Mouse (Mus musculus): ENCODE measurements at regions not wholly inside any gene's neighbourhood (a gene's known extent, or its start where the extent isn't known, plus 50 kb on each side); places are given as distances from the start of the nearest gene placed in this dataset.

- H3K4me1 ChIP-seq (ENCODE audit: control insufficient read depth, insufficient read depth, low read length) = no peaks in the 10 kb centered on the region
- H3K9ac ChIP-seq (ENCODE audit: low read length) = no peak overlapping the region
- no peak for DNase-seq (ENCODE audit: low spot score)
- WGBS = 86% methylated on average over 5 of the region's 5 CpGs
- no peak overlapping the region for H3K27ac ChIP-seq (replicated peaks; ENCODE audit: low read depth, low read length)
- no peak overlapping the region for H3K4me3 ChIP-seq (ENCODE audit: low read depth, low read length)
- no peaks in the 10 kb centered on the region for H3K27me3 ChIP-seq (ENCODE audit: control insufficient read depth, insufficient read depth, low read length)
- no peak for ATAC-seq (ENCODE audit: insufficient number of reproducible peaks, low FRiP score, low TSS enrichment, low read depth)
- H3K36me3 ChIP-seq (ENCODE audit: control insufficient read depth, insufficient read depth, low read length) = no peaks in the 10 kb centered on the region
- H3K9me3 ChIP-seq (ENCODE audit: control insufficient read depth, low read length) = no peaks in the 10 kb centered on the region
- no peak overlapping the region for H3K4me2 ChIP-seq (ENCODE audit: low read depth, severe bottlenecking)
These were observed 180.5 kb upstream of the Dlk1 start for GRCm38 (mm10) chr12:109272101-109272500.

- H3K9ac ChIP-seq (ENCODE audit: low read length) = no peak overlapping the region
- no peaks in the 10 kb centered on the region for H3K4me1 ChIP-seq (ENCODE audit: control insufficient read depth, insufficient read depth, low read length)
- peak; percentile 60 for DNase-seq (ENCODE audit: low spot score)
- no peak overlapping the region for H3K27ac ChIP-seq (replicated peaks; ENCODE audit: low read depth, low read length)
- no peak overlapping the region for H3K4me3 ChIP-seq (ENCODE audit: low read depth, low read length)
- 28% methylated on average over 6 of the region's 6 CpGs for WGBS
- no peak overlapping the region for H3K4me2 ChIP-seq (ENCODE audit: low read depth, severe bottlenecking)
- no peaks in the 10 kb centered on the region for H3K27me3 ChIP-seq (ENCODE audit: control insufficient read depth, insufficient read depth, low read length)
- H3K9me3 ChIP-seq (ENCODE audit: control insufficient read depth, low read length) = no peaks in the 10 kb centered on the region
- no peaks in the 10 kb centered on the region for H3K36me3 ChIP-seq (ENCODE audit: control insufficient read depth, insufficient read depth, low read length)
- no peak for ATAC-seq (ENCODE audit: insufficient number of reproducible peaks, low FRiP score, low TSS enrichment, low read depth)
These were observed 137.8 kb upstream of the Dlk1 start for GRCm38 (mm10) chr12:109314850-109315249.

DNA sequence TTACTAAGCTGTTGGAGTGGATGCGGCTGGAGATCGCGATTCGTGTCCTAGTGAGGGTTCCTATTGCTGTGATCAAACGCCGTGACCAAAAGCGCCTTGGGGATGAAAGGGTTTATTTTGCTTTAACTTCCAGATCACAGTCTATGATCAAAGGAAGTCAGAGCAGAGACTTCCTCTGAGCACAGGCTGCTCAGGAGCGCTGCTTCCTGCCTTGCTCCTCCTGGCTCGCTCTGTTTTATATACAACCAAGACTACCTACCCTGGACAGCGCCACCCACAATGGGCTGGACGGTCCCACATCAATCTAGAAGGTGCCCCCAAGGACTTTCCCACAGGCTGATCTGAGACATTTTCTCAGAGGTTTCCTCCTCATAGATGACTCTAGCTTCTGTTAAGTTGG, 126.6 kb upstream of the Dlk1 start:
- ATAC-seq (ENCODE audit: insufficient number of reproducible peaks, low FRiP score, low TSS enrichment, low read depth) = no peak
- H3K27ac ChIP-seq (replicated peaks; ENCODE audit: low read depth, low read length) = no peak overlapping the region
- H3K4me3 ChIP-seq (ENCODE audit: low read depth, low read length) = no peak overlapping the region
- 64% methylated on average over 11 of the region's 11 CpGs for WGBS
- no peaks in the 10 kb centered on the region for H3K9me3 ChIP-seq (ENCODE audit: control insufficient read depth, low read length)
- no peak overlapping the region for H3K4me2 ChIP-seq (ENCODE audit: low read depth, severe bottlenecking)
- no peak overlapping the region for H3K9ac ChIP-seq (ENCODE audit: low read length)
- no peaks in the 10 kb centered on the region for H3K36me3 ChIP-seq (ENCODE audit: control insufficient read depth, insufficient read depth, low read length)
- DNase-seq (ENCODE audit: low spot score) = no peak
- H3K4me1 ChIP-seq (ENCODE audit: control insufficient read depth, insufficient read depth, low read length) = no peaks in the 10 kb centered on the region
- no peaks in the 10 kb centered on the region for H3K27me3 ChIP-seq (ENCODE audit: control insufficient read depth, insufficient read depth, low read length)

DNA sequence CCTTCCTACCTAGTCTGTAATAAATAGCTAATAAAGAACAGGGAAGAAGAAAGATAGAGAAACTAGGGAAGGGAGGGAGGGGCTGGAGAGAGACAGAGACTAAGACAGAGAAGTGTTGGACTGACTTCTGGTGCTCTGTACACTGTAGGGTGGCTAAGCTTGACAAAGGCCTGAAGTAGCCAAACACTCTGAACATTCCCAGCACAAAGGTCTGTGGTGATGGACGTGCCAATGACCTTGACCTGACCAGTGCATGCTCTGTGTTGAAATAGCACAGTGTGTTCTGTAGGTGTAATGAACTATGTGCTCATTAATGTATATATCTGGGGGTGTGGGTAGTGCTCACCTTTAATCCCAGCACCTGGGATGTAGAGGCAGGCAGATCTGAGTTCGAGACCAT, 81.3 kb upstream of the Dlk1 start:
- H3K4me3 ChIP-seq (ENCODE audit: low read depth, low read length) = no peak overlapping the region
- WGBS = 84% methylated on average over 2 of the region's 2 CpGs
- no peak overlapping the region for H3K27ac ChIP-seq (replicated peaks; ENCODE audit: low read depth, low read length)
- H3K27me3 ChIP-seq (ENCODE audit: control insufficient read depth, insufficient read depth, low read length) = no peaks in the 10 kb centered on the region
- no peak overlapping the region for H3K9ac ChIP-seq (ENCODE audit: low read length)
- DNase-seq (ENCODE audit: low spot score) (no peak), ATAC-seq (ENCODE audit: insufficient number of reproducible peaks, low FRiP score, low TSS enrichment, low read depth) (no peak)
- H3K4me1 ChIP-seq (ENCODE audit: control insufficient read depth, insufficient read depth, low read length) = no peaks in the 10 kb centered on the region
- H3K4me2 ChIP-seq (ENCODE audit: low read depth, severe bottlenecking) = no peak overlapping the region
- H3K36me3 ChIP-seq (ENCODE audit: control insufficient read depth, insufficient read depth, low read length) = no peaks in the 10 kb centered on the region
- H3K9me3 ChIP-seq (ENCODE audit: control insufficient read depth, low read length) = no peaks in the 10 kb centered on the region

DNA sequence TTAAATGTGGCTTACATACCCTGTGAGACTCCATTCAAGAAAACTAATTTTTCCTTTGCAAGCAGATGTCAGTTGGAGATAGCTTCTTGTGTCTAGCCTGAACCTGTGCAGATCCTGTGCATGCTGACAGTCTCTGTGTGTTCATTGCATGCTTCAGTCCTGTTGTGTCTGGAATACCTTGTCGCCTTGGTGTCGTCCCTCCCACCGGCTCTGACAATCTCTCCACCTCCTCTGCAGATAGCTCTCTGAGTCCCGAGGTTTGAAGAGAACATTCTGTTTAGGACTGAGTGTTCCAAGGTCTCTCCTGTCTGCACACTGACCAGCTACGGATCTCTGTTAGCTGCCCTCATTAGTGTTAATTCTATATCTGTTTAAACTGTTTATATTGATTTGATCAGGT, 66.8 kb upstream of the Dlk1 start:
- Histone ChIP-seq H3K36me3 (ENCODE audit: control insufficient read depth, insufficient read depth, low read length) (no peaks in the 10 kb centered on the region; the same call in 1 of the 2 replicates), H3K4me3 (ENCODE audit: low read depth, low read length) (no peak overlapping the region), H3K9ac (ENCODE audit: low read length) (no peak overlapping the region), H3K9me3 (ENCODE audit: control insufficient read depth, low read length) (no peaks in the 10 kb centered on the region), H3K27ac (replicated peaks; ENCODE audit: low read depth, low read length) (no peak overlapping the region), H3K4me2 (ENCODE audit: low read depth, severe bottlenecking) (no peak overlapping the region), H3K27me3 (ENCODE audit: control insufficient read depth, insufficient read depth, low read length) (no peaks in the 10 kb centered on the region), H3K4me1 (ENCODE audit: control insufficient read depth, insufficient read depth, low read length) (no peaks in the 10 kb centered on the region)
- 80% methylated on average over 5 of the region's 5 CpGs for WGBS
- DNase-seq (ENCODE audit: low spot score) (peak; percentile 5), ATAC-seq (ENCODE audit: insufficient number of reproducible peaks, low FRiP score, low TSS enrichment, low read depth) (no peak)

DNA sequence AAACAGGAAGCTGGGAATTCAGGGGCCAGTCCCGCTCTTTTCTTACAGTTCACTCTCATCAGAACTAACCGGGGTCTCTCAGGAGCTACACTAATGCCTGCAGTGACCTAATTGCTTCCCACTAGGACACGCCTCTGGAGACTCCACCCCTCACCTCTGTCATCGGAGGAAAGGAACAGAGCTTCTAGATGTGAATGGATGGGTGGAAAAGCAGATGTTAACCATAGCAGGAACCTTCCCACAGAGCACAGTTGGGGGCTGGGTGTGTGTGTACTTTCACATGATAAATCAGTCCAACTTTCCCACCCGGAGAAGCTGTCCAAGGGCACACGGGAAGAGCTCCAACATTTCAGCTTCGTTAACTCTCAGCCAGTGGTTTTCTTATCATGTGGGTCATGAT, 63.8 kb upstream of the Dlk1 start:
- no peak overlapping the region for H3K4me2 ChIP-seq (ENCODE audit: low read depth, severe bottlenecking)
- H3K36me3 ChIP-seq (ENCODE audit: control insufficient read depth, insufficient read depth, low read length) = no peaks in the 10 kb centered on the region; the same call in 1 of the 2 replicates
- H3K9ac ChIP-seq (ENCODE audit: low read length) = no peak overlapping the region
- no peak overlapping the region for H3K4me3 ChIP-seq (ENCODE audit: low read depth, low read length)
- ATAC-seq (ENCODE audit: insufficient number of reproducible peaks, low FRiP score, low TSS enrichment, low read depth) = no peak
- no peak overlapping the region for H3K27ac ChIP-seq (replicated peaks; ENCODE audit: low read depth, low read length)
- no peaks in the 10 kb centered on the region for H3K27me3 ChIP-seq (ENCODE audit: control insufficient read depth, insufficient read depth, low read length)
- H3K9me3 ChIP-seq (ENCODE audit: control insufficient read depth, low read length) = no peaks in the 10 kb centered on the region
- H3K4me1 ChIP-seq (ENCODE audit: control insufficient read depth, insufficient read depth, low read length) = peaks cover 2% of the 10 kb centered on the region; the same call in 1 of the 2 replicates
- peak; percentile 21 for DNase-seq (ENCODE audit: low spot score)
- WGBS = 35% methylated on average over 7 of the region's 7 CpGs

- Histone ChIP-seq H3K27me3 (ENCODE audit: control insufficient read depth, insufficient read depth, low read length) (no peaks in the 10 kb centered on the region), H3K4me3 (ENCODE audit: low read depth, low read length) (no peak overlapping the region), H3K27ac (replicated peaks; ENCODE audit: low read depth, low read length) (no peak overlapping the region), H3K4me2 (ENCODE audit: low read depth, severe bottlenecking) (no peak overlapping the region), H3K4me1 (ENCODE audit: control insufficient read depth, insufficient read depth, low read length) (peaks cover 8% of the 10 kb centered on the region), H3K9ac (ENCODE audit: low read length) (no peak overlapping the region), H3K36me3 (ENCODE audit: control insufficient read depth, insufficient read depth, low read length) (no peaks in the 10 kb centered on the region; the same call in 1 of the 2 replicates), H3K9me3 (ENCODE audit: control insufficient read depth, low read length) (no peaks in the 10 kb centered on the region)
- 97% methylated on average over 12 of the region's 12 CpGs for WGBS
- no peak for DNase-seq (ENCODE audit: low spot score)
- ATAC-seq (ENCODE audit: insufficient number of reproducible peaks, low FRiP score, low TSS enrichment, low read depth) = no peak
These were observed 62.2 kb upstream of the Dlk1 start for GRCm38 (mm10) chr12:109390388-109390920.

- WGBS = 88% methylated on average over 8 of the region's 8 CpGs
- ATAC-seq (ENCODE audit: insufficient number of reproducible peaks, low FRiP score, low TSS enrichment, low read depth) (no peak), DNase-seq (ENCODE audit: low spot score) (no peak)
- no peak overlapping the region for H3K4me3 ChIP-seq (ENCODE audit: low read depth, low read length)
- no peak overlapping the region for H3K9ac ChIP-seq (ENCODE audit: low read length)
- peaks cover 8% of the 10 kb centered on the region for H3K4me1 ChIP-seq (ENCODE audit: control insufficient read depth, insufficient read depth, low read length)
- no peak overlapping the region for H3K27ac ChIP-seq (replicated peaks; ENCODE audit: low read depth, low read length)
- no peaks in the 10 kb centered on the region; the same call in 1 of the 2 replicates for H3K36me3 ChIP-seq (ENCODE audit: control insufficient read depth, insufficient read depth, low read length)
- H3K4me2 ChIP-seq (ENCODE audit: low read depth, severe bottlenecking) = no peak overlapping the region
- H3K27me3 ChIP-seq (ENCODE audit: control insufficient read depth, insufficient read depth, low read length) = no peaks in the 10 kb centered on the region
- no peaks in the 10 kb centered on the region for H3K9me3 ChIP-seq (ENCODE audit: control insufficient read depth, low read length)
These were observed 61.6 kb upstream of the Dlk1 start for GRCm38 (mm10) chr12:109390978-109391377.

- WGBS = 47% methylated on average over 8 of the region's 8 CpGs
- Histone ChIP-seq H3K27me3 (ENCODE audit: control insufficient read depth, insufficient read depth, low read length) (no peaks in the 10 kb centered on the region), H3K4me3 (ENCODE audit: low read depth, low read length) (no peak overlapping the region), H3K36me3 (ENCODE audit: control insufficient read depth, insufficient read depth, low read length) (no peaks in the 10 kb centered on the region; the same call in 1 of the 2 replicates), H3K4me1 (ENCODE audit: control insufficient read depth, insufficient read depth, low read length) (peaks cover 8% of the 10 kb centered on the region), H3K9ac (ENCODE audit: low read length) (no peak overlapping the region), H3K4me2 (ENCODE audit: low read depth, severe bottlenecking) (peak overlapping the region; percentile 26), H3K27ac (replicated peaks; ENCODE audit: low read depth, low read length) (no peak overlapping the region), H3K9me3 (ENCODE audit: control insufficient read depth, low read length) (no peaks in the 10 kb centered on the region)
- ATAC-seq (ENCODE audit: insufficient number of reproducible peaks, low FRiP score, low TSS enrichment, low read depth) (no peak), DNase-seq (ENCODE audit: low spot score) (peak; percentile 20)
These were observed 59.3 kb upstream of the Dlk1 start for GRCm38 (mm10) chr12:109393326-109393725.
